Mouse (Mus musculus) midbrain, embryonic 13.5 days (tissue): ENCODE results near the gene Gm9945. TPM values are rescaled to one million over a fixed set of nuclear protein-coding genes. Genes with fewer than 3 reads are reported as not detected.

Experiments
- polyA plus RNA-seq: library from polyadenylated mRNA; unstranded; fragments of >200 nt; fragmentation: Nextera tagmentation; extraction: Ambion mirVana; gene quantifications from 2 replicates; pipeline ENCODE4 v1.2.1, GENCODE M21; 2015

The Gm9945 gene
- polyA plus RNA-seq, 1 experiment from 2014 or later: not detected

Other genes starting within 250 kb of the Gm9945 start
- gene Hspa4, start 179.7 kb upstream of the Gm9945 start, polyA plus RNA-seq: 57.0 and 58.7 TPM in 2 replicates
- 17.0 and 17.6 TPM in 2 replicates for gene Zcchc10, start 155.5 kb upstream of the Gm9945 start, polyA plus RNA-seq
- gene Aff4, start 129.3 kb upstream of the Gm9945 start, polyA plus RNA-seq: 66.4 and 81.6 TPM in 2 replicates
- not detected in 2 replicates for gene Leap2, start 57.0 kb upstream of the Gm9945 start, polyA plus RNA-seq
- gene Uqcrq, start 49.3 kb upstream of the Gm9945 start, polyA plus RNA-seq: 644 and 672 TPM in 2 replicates
- 3.3 and 3.7 TPM in 2 replicates for gene Gdf9, start 49.1 kb upstream of the Gm9945 start, polyA plus RNA-seq
- not detected in 2 replicates for gene Gm10447, start 23.1 kb upstream of the Gm9945 start, polyA plus RNA-seq
- gene Shroom1, start 23.0 kb upstream of the Gm9945 start, polyA plus RNA-seq: 1.8 and 2.2 TPM in 2 replicates
- not detected in 2 replicates for gene Gm9837, start 9.7 kb upstream of the Gm9945 start, polyA plus RNA-seq
- 0.31 and 0.42 TPM in 2 replicates for gene Sowaha, start 108 bp downstream of the Gm9945 start, polyA plus RNA-seq
- 11.0 and 12.7 TPM in 2 replicates for gene Sept8, start 39.1 kb downstream of the Gm9945 start, polyA plus RNA-seq
- gene Kif3a, start 87.2 kb downstream of the Gm9945 start, polyA plus RNA-seq: 232 and 283 TPM in 2 replicates
- gene Il4, start 138.5 kb downstream of the Gm9945 start, polyA plus RNA-seq: 2.8 and 4.2 TPM in 2 replicates
- not detected in 2 replicates for gene Il13, start 154.5 kb downstream of the Gm9945 start, polyA plus RNA-seq
- 13.0 and 14.3 TPM in 2 replicates for gene Rad50, start 227.2 kb downstream of the Gm9945 start, polyA plus RNA-seq
- gene Il5, start 240.6 kb downstream of the Gm9945 start, polyA plus RNA-seq: not detected in 2 replicates